Mouse (Mus musculus): ENCODE measurements around the gene Tmem258.

DNA sequence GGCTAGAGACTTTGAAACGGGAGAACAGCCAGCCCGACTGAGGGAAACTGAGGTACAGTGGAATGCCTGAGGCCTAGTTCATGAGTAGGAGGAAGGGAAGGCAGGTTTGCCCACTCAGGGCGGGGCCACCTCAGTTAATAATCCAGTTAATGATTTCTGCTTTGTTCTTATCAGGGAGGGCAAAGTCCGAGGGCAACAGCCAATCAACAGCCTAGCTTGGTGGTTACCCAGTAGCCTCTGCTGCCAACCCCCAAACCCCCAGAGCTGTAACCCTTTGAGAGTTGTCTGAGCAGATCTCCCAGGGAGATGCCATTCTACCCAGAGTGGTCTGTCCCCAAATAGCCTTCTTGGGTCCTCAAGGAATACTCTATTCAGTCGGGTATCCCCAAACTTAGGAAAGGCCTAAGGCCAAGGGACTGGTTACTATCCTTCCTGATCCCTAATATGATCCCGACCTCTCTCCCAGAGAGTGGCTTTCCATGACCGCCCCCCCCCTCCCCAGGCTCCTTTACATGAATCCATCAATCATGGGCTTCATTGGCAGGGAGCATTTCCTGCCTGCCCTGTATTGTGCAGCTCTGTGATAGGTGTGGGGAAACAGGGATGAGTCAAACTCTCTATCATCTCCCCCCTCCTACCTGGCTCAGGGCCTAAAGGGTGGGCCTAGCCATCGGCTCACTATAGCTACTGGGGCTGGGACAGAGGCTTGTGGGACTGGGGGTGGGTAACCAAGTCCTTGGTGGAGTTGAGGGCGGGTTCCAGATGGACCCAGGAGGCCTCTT lies 32.2 kb downstream of the Tmem258 start:
- TF ChIP-seq CTCF (IDR thresholded peaks at IDR 0.05; ENCODE audit: control insufficient read depth, insufficient read depth, insufficient replicate concordance, low read depth, low read length): no peak
- TF ChIP-seq POLR2A (IDR thresholded peaks at IDR 0.05; ENCODE audit: control insufficient read depth, low read depth, low read length): no peak

Measured in testis, adult 2 months (tissue).